Mouse (Mus musculus) regulatory T cell (primary cell): ENCODE measurements around the gene Gm49337.

Source experiments
- in situ Hi-C: fragments of 300-600 bp; cut with MboI, MseI; formaldehyde crosslinking; loops from one replicate; pipeline ENCODE4 v1.15.1; 2025; ENCODE audit warnings: high pct_unique_total_duplicates

The Gm49337 gene

GRCm38 (mm10) chr4:116162142-116162541, 11.0 kb upstream of the Gm49337 start:
- in situ Hi-C loops: no loop called here

DNA sequence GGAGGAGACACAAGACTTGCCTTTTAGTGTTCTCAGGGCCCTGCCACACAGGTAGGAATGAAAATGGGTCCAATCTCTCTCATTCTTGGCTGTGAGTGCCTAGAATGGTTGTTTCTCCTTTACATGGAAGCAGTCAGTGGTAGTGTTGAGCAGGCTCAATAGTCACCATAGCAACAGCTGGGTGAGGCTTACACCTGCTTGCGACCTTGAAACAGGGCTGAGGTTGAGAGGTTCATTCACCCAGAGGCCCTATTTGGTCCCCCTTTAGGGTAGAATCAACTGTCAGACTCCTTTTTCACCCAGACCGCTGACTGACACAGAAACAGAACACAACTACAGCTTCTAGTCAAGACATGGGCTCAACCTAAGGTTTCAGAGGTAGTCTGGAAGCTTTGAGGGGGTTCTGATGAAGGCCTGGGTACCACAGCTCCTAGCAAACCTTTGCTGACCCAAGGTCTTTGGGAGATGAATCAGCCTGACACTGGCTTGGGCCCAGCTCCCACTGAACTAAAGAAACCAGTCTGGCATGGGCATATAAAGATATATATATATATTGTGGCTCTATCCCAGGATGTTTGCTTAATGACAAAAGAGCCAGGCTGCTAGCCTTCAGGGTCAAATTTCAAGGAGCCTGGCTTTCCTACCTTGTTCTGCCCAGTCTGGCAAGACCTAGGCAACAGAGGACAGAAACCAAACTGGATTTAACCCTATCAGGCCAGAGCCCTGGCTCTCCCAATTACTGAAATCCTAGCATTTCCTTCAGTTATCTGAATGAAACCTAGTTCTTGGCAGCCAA, 8.2 kb upstream of the Gm49337 start:
- in situ Hi-C loops: loop anchor here (5.0 kb wide), 1 partner anchor 67 kb away; no protein-coding TSS in a partner anchor

- in situ Hi-C loops: loop anchor here (5.0 kb wide), 1 partner anchor 66 kb away; no protein-coding TSS in a partner anchor
These were observed 7.3 kb upstream of the Gm49337 start for GRCm38 (mm10) chr4:116165708-116166407.

DNA sequence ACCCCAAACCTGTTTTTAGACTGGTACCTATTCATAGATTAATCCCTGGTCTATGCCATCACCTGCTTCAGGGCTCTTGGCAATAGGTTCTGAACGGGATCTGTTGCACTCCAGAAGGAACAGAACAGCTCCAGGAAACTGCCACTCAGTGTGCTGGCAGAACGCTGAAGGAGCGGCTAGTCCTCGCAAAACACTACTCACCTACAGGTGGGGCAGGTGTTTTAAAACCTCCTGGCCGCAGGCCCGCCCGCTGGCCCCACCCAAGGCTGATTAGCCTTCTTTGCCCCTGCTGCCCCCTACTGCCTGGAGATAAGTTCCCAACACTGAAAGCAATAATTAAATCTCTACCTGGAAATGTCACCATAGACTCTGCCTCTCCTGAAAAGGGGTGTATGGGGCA, 5.8 kb upstream of the Gm49337 start, which contains the start of gene Tspan1:
Gene Tspan1, minus strand, starts transcription at position 198 of the 400 bp plus-strand sequence.
- in situ Hi-C loops: loop anchor here (5.0 kb wide), 1 partner anchor 65 kb away; no protein-coding TSS in a partner anchor

GRCm38 (mm10) chr4:116168617-116169352, 4.4 kb upstream of the Gm49337 start:
- in situ Hi-C loops: loop anchor here (5.0 kb wide), 1 partner anchor 64 kb away; no protein-coding TSS in a partner anchor

- in situ Hi-C loops: loop anchor here (5.0 kb wide), 1 partner anchor 63 kb away; no protein-coding TSS in a partner anchor
These were observed 3.9 kb upstream of the Gm49337 start for GRCm38 (mm10) chr4:116169353-116169672.

GRCm38 (mm10) chr4:116173752-116174151, 568 bp downstream of the Gm49337 start:
- in situ Hi-C loops: no loop called here

DNA sequence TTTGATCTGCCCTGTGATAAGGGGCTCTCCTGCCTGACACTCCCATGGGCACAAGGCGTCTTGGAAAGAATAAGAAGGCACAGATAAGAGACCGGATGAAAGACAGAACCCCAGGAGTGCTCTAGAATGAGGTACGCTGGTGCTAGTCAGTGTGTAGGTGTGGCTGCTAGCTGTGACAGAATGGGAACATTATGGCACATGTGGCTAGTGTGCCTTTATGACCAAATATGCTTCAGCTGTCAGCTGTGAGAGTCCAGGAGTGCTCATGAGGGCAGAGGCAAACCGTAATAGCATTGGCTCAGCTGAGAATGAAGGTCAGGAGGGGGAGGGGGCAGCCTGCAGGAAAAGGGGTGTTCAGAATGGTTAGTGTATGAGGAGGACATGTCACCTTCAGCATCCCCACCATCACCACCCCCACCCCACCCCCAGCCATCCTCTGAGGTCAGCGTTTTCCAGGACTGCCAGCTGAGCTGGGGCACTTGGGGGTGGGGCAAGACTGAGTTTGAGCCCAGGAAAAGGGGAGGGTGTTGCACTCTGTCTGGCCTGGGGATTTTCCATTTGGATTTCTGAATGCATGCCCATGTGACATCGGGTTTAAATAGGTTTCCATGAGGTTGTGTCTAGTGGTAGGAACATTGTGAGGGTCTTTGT, 1.4 kb downstream of the Gm49337 start:
- in situ Hi-C loops: no loop called here

DNA sequence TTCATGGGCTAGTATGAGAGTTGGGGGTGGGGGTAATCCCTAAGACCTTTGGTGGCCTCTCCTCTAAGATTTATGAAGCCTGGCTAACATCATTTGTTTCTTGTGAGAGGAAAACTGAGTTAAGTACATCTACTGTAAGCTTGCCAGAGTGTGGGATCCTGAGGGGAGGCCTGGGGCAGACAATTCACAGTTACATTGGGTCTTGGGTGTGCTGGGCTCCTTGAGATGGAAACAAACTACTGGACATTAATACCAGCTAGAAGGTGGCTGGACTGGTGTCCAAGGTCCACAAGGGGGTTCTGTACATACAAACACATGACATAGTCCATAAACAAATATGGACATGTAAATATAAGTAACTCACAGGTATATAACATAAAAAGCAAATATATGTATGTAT, 2.0 kb downstream of the Gm49337 start:
- in situ Hi-C loops: no loop called here

DNA sequence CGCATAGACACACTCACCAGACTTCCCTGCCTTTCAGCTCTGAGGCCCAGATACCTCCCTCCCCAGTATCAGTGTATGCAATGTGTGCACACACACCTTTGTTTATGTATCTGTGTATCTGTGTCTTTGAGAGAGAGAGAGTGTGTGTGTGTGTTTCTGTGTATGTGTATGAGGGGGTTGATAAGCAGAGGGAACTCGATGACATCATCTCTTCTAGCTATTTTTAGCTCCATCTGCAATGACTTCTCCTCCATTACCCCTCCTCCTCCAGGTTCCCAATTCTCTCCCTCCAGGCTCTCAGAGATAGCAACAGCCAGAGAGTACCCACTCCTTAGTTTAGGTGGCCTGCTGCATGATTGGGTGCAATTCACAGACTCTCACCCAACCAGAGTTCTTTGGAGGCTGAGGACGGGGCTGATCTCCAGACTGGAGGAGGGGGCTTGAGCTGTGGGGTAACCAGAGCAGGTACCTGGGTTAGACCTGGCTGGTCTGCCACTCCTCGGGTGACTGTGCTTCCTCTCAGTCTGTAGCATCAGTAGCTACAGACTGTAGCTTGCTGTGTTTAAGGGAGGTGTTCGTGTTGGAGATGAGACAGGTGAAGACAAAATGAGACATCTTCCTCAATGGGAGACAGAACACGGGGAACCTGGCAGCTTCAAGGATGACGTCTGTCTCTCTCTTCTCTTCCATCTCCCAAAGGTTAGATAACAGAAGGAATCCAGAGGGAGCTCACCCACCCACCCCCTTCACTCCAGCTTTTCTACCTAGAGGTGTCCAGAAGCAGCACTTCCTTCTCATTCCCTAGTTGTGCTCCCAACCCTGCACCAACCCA, 2.7 kb downstream of the Gm49337 start:
- in situ Hi-C loops: no loop called here

GRCm38 (mm10) chr4:116176543-116176988, 3.4 kb downstream of the Gm49337 start:
- in situ Hi-C loops: no loop called here

GRCm38 (mm10) chr4:116177140-116177539, 4.0 kb downstream of the Gm49337 start:
- in situ Hi-C loops: no loop called here

DNA sequence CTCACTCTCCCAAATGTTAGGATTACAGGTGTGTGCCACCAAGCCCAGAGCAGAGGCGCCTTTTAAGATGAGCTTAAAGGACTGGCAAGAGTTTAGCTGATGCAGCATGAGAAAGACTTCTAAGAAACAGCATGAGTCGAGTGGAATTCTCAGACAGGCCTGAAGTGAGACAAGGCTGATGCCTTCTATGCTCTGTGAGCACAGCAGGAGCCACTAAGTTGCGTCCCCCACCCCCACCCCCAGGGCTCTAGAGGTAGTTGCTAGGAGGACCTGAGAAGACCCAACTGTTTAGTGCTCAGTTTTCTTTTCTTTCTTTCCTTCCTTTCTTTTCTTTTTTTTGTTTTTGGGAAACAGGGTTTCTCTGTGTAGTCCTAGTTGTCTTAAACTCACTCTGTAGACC, 8.9 kb downstream of the Gm49337 start:
- in situ Hi-C loops: no loop called here

- in situ Hi-C loops: no loop called here
These were observed 9.6 kb downstream of the Gm49337 start for GRCm38 (mm10) chr4:116182745-116183144.

- in situ Hi-C loops: no loop called here
These were observed 11.9 kb downstream of the Gm49337 start for GRCm38 (mm10) chr4:116185083-116185482.

GRCm38 (mm10) chr4:116192286-116192835, 19.2 kb downstream of the Gm49337 start:
- in situ Hi-C loops: no loop called here

GRCm38 (mm10) chr4:116193583-116194383, 20.6 kb downstream of the Gm49337 start:
- in situ Hi-C loops: no loop called here

- in situ Hi-C loops: no loop called here
These were observed 25.2 kb downstream of the Gm49337 start for GRCm38 (mm10) chr4:116198422-116198821.

DNA sequence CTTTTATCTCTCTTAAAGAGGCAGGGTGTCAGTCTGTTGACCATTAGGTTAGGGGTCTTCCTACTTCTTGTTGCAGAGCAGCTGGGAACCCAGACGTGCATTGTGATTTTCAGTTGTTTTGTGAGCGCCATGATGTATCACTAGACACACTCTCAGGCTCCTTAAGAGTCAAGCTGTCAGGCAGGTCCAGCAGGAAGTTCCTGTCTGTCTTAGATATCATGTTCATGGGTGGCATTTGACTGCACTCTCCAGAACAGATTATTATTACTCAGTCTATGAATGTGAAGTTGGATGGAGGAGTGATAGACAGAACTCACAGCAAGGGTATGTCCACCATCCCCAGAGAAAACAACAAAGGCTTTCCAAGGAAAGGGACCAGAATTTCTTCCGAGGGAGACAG, 31.2 kb downstream of the Gm49337 start:
- in situ Hi-C loops: no loop called here
